Mouse (Mus musculus) forebrain, embryonic 13.5 days (tissue): ENCODE results near the gene Caprin2. TPM values are rescaled to one million over a fixed set of nuclear protein-coding genes. Genes with fewer than 3 reads are reported as not detected.
"Not testable (repeated sequence)": the region's sequence is repeated elsewhere in the genome, so short reads cannot be mapped to it uniquely, and the experiment has no call there.

Source experiments
- ATAC-seq: fragments of 200-750 bp; cut with Nextera tagmentation; 2 replicates; pipeline ENCODE4 v1.8.0; 2017
- H3K27ac ChIP-seq: fragments of 300-500 bp; sonication (generic); 2 replicates; pipeline ENCODE4 v1.5.1; 2015; ENCODE audit warnings: inconsistent platforms, mild to moderate bottlenecking, moderate library complexity
- H3K27me3 ChIP-seq: fragments of 300-500 bp; sonication (generic); 2 replicates; pipeline ENCODE4 v1.6.1; 2015; ENCODE audit warnings: mild to moderate bottlenecking, inconsistent platforms
- H3K36me3 ChIP-seq: fragments of 300-500 bp; sonication (generic); 2 replicates; pipeline ENCODE4 v1.6.1; 2015; ENCODE audit warnings: mild to moderate bottlenecking, inconsistent platforms; ENCODE audit not compliant: poor library complexity, severe bottlenecking
- H3K4me1 ChIP-seq: fragments of 300-500 bp; sonication (generic); 2 replicates; pipeline ENCODE4 v1.6.1; 2015; ENCODE audit warnings: inconsistent platforms
- H3K4me2 ChIP-seq: fragments of 300-500 bp; sonication (generic); 2 replicates; pipeline ENCODE4 v1.6.1; 2015; ENCODE audit warnings: inconsistent platforms, mild to moderate bottlenecking, moderate library complexity
- H3K4me3 ChIP-seq: fragments of 300-500 bp; sonication (generic); 2 replicates; pipeline ENCODE4 v1.5.1; 2015; ENCODE audit warnings: mild to moderate bottlenecking, inconsistent platforms
- H3K9ac ChIP-seq: fragments of 300-500 bp; sonication (generic); 2 replicates; pipeline ENCODE4 v1.6.1; 2015; ENCODE audit warnings: mild to moderate bottlenecking, inconsistent platforms
- H3K9me3 ChIP-seq: fragments of 300-500 bp; sonication (generic); replicated peaks from 2 replicates; pipeline ENCODE4 v1.6.1; 2016; ENCODE audit warnings: inconsistent platforms
- WGBS: fragments of 180-500 bp; shearing (Covaris S2); methylation state at CpG from one replicate; pipeline ENCODE4 v1.1.7; 2015; 5-methylcytosine and 5-hydroxymethylcytosine counted together
- polyA plus RNA-seq: library from polyadenylated mRNA; unstranded; fragments of >200 nt; fragmentation: Nextera tagmentation; extraction: Ambion mirVana; gene quantifications from 2 replicates; pipeline ENCODE4 v1.2.1, GENCODE M21; 2015

The Caprin2 gene
- polyA plus RNA-seq, result 11.0 and 16.0 TPM in 2 replicates

GRCm38 (mm10) chr6:148895773-148896506 lies at the start of gene Caprin2:
TSS of gene Caprin2 (minus strand) at chr6:148896237.
- Histone ChIP-seq H3K4me2 (peak within 1 kb of the TSS; percentile 88), H3K9me3 (no peaks in the 10 kb centered on the region), H3K27ac (peak within 1 kb of the TSS; percentile 87), H3K4me1 (peaks cover 10% of the 10 kb centered on the region), H3K4me3 (peak within 1 kb of the TSS; percentile 71), H3K27me3 (no peaks in the 10 kb centered on the region), H3K36me3 (no peaks in the 10 kb centered on the region), H3K9ac (peak within 1 kb of the TSS; percentile 82)
- under 1% methylated on average over 65 of the region's 65 CpGs for WGBS
- ATAC-seq, result peak; percentile 99

GRCm38 (mm10) chr6:148944767-148945508 lies 48.9 kb upstream of the Caprin2 start:
- H3K4me1 ChIP-seq, result peaks cover 30% of the 10 kb centered on the region
- peak overlapping the region; percentile 72 for H3K4me2 ChIP-seq
- peak overlapping the region; percentile 98 for H3K9ac ChIP-seq
- H3K27me3 ChIP-seq, result no peaks in the 10 kb centered on the region
- ATAC-seq, result peak; percentile 68
- H3K9me3 ChIP-seq, result no peaks in the 10 kb centered on the region
- 0 out of 2 replicates have a peak, but pooled peaks cover 6% of the 10 kb centered on the region for H3K36me3 ChIP-seq
- peak overlapping the region; percentile 93 for H3K4me3 ChIP-seq
- under 1% methylated on average over 90 of the region's 92 CpGs for WGBS
- H3K27ac ChIP-seq, result peak overlapping the region; percentile 93

GRCm38 (mm10) chr6:148944344-148944766 lies 48.3 kb upstream of the Caprin2 start:
- Histone ChIP-seq H3K27ac (peak overlapping the region; percentile 93), H3K36me3 (0 out of 2 replicates have a peak, but pooled peaks cover 6% of the 10 kb centered on the region), H3K4me3 (peak overlapping the region; percentile 93), H3K4me2 (peak overlapping the region; percentile 72), H3K4me1 (peaks cover 30% of the 10 kb centered on the region), H3K27me3 (no peaks in the 10 kb centered on the region), H3K9ac (peak overlapping the region; percentile 98), H3K9me3 (no peaks in the 10 kb centered on the region)
- WGBS, result under 1% methylated on average over 30 of the region's 30 CpGs
- ATAC-seq, result no peak; the same call in 1 of the 2 replicates

- Histone ChIP-seq H3K4me1 (peaks cover 30% of the 10 kb centered on the region), H3K27me3 (no peaks in the 10 kb centered on the region), H3K27ac (no peak overlapping the region), H3K4me2 (peak overlapping the region; percentile 72), H3K9ac (peak overlapping the region; percentile 98), H3K4me3 (peak overlapping the region; percentile 93), H3K36me3 (0 out of 2 replicates have a peak, but pooled peaks cover 6% of the 10 kb centered on the region), H3K9me3 (no peaks in the 10 kb centered on the region)
- WGBS, result 11% methylated on average over 3 of the region's 3 CpGs
- ATAC-seq, result no peak
Observed at GRCm38 (mm10) chr6:148943695-148944094, 47.7 kb upstream of the Caprin2 start.

- 75% methylated on average over 4 of the region's 4 CpGs for WGBS
- Histone ChIP-seq H3K9me3 (no peaks in the 10 kb centered on the region), H3K4me2 (peak overlapping the region; percentile 72; the same call in 1 of the 2 replicates), H3K27ac (no peak overlapping the region), H3K4me3 (no peak overlapping the region), H3K27me3 (no peaks in the 10 kb centered on the region), H3K36me3 (peaks cover 6% of the 10 kb centered on the region; the same call in 1 of the 2 replicates), H3K9ac (no peak overlapping the region), H3K4me1 (peaks cover 33% of the 10 kb centered on the region)
- ATAC-seq, result no peak
Observed at GRCm38 (mm10) chr6:148942406-148942805, 46.4 kb upstream of the Caprin2 start.

- Histone ChIP-seq H3K27me3 (no peaks in the 10 kb centered on the region), H3K4me3 (no peak overlapping the region), H3K9me3 (no peaks in the 10 kb centered on the region), H3K4me1 (peaks cover 31% of the 10 kb centered on the region), H3K4me2 (peak overlapping the region; percentile 37), H3K27ac (no peak overlapping the region), H3K36me3 (peaks cover 6% of the 10 kb centered on the region; the same call in 1 of the 2 replicates), H3K9ac (no peak overlapping the region)
- ATAC-seq, result no peak
- 47% methylated on average over 5 of the region's 5 CpGs for WGBS
Observed at GRCm38 (mm10) chr6:148941880-148942279, 45.8 kb upstream of the Caprin2 start.

GRCm38 (mm10) chr6:148940383-148940782 lies 44.3 kb upstream of the Caprin2 start:
- H3K4me1 ChIP-seq, result peaks cover 33% of the 10 kb centered on the region
- H3K27ac ChIP-seq, H3K36me3 ChIP-seq, H3K4me3 ChIP-seq, H3K4me2 ChIP-seq, H3K9me3 ChIP-seq, H3K9ac ChIP-seq, H3K27me3 ChIP-seq, ATAC-seq: not testable (repeated sequence)
- WGBS, result 91% methylated on average over 2 of the region's 3 CpGs

- H3K36me3 ChIP-seq, result peaks cover 8% of the 10 kb centered on the region
- H3K27me3 ChIP-seq, result no peaks in the 10 kb centered on the region
- H3K9ac ChIP-seq, result no peak overlapping the region
- ATAC-seq, result no peak
- no peak overlapping the region for H3K4me2 ChIP-seq
- WGBS, result 74% methylated on average over 1 of the region's 1 CpGs
- peaks cover 26% of the 10 kb centered on the region for H3K4me1 ChIP-seq
- H3K9me3 ChIP-seq, result no peaks in the 10 kb centered on the region
- H3K4me3 ChIP-seq, result no peak overlapping the region
- H3K27ac ChIP-seq, result no peak overlapping the region
Observed at GRCm38 (mm10) chr6:148937693-148938092, 41.7 kb upstream of the Caprin2 start.

GRCm38 (mm10) chr6:148934961-148935590 lies 39.0 kb upstream of the Caprin2 start:
- no peak for ATAC-seq

GRCm38 (mm10) chr6:148931281-148931680 lies 35.2 kb upstream of the Caprin2 start:
- H3K27me3 ChIP-seq, result no peaks in the 10 kb centered on the region
- H3K4me3 ChIP-seq, result no peak overlapping the region
- ATAC-seq, result no peak
- H3K36me3 ChIP-seq, result peaks cover 63% of the 10 kb centered on the region
- H3K9me3 ChIP-seq, result no peaks in the 10 kb centered on the region
- H3K9ac ChIP-seq, result no peak overlapping the region
- H3K27ac ChIP-seq, result no peak overlapping the region
- H3K4me2 ChIP-seq, result no peak overlapping the region
- WGBS, result 90% methylated on average over 6 of the region's 6 CpGs
- H3K4me1 ChIP-seq, result peaks cover 10% of the 10 kb centered on the region

More at GRCm38 (mm10) chr6:148934961-148935590, 39.0 kb upstream of the Caprin2 start:
- Histone ChIP-seq H3K4me3 (no peak overlapping the region), H3K27me3 (no peaks in the 10 kb centered on the region), H3K4me2 (no peak overlapping the region), H3K9me3 (no peaks in the 10 kb centered on the region), H3K36me3 (peaks cover 34% of the 10 kb centered on the region), H3K9ac (no peak overlapping the region), H3K4me1 (peaks cover 13% of the 10 kb centered on the region), H3K27ac (no peak overlapping the region)
- WGBS, result 64% methylated on average over 3 of the region's 3 CpGs

GRCm38 (mm10) chr6:148918841-148919398 lies 22.9 kb upstream of the Caprin2 start:
- peak; percentile 65; the same call in 1 of the 2 replicates for ATAC-seq
- peaks cover 35% of the 10 kb centered on the region for H3K36me3 ChIP-seq
- no peak overlapping the region for H3K4me2 ChIP-seq
- H3K27me3 ChIP-seq, result no peaks in the 10 kb centered on the region
- no peak overlapping the region for H3K4me3 ChIP-seq
- H3K4me1 ChIP-seq, result peaks cover 15% of the 10 kb centered on the region
- no peaks in the 10 kb centered on the region for H3K9me3 ChIP-seq
- H3K27ac ChIP-seq, result 0 out of 2 replicates have a peak overlapping the region, but pooled peaks have one; percentile 19
- H3K9ac ChIP-seq, result no peak overlapping the region
